Mouse (Mus musculus): ENCODE measurements at regions not wholly inside any gene's neighbourhood (a gene's known extent, or its start where the extent isn't known, plus 50 kb on each side); places are given as distances from the start of the nearest gene placed in this dataset.

DNA sequence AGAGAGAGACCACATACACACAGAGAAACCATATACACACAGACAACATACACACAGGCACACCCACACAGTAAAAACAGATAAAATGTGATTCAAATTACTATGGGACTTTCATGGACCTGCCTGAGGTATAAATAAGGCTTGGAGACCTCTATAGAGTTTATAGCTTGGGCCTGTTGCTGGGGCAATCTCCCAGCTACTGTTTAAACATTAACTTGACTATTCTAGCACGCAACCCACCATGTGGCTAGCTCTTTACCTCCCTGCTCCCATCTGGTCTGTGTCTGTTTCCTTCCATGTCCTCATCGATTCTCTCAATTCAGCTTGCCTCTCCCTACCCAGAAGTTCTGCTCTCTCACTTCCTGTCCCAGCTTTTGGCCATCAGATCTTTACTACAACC is 350.5 kb upstream of the Hs6st1 start:
- no peak for TF ChIP-seq CTCF (IDR thresholded peaks at IDR 0.05; ENCODE audit: insufficient read depth, low read depth, low read length)
- no peak for TF ChIP-seq POLR2A (IDR thresholded peaks at IDR 0.05; ENCODE audit: insufficient read depth, low read depth, low read length)

All from olfactory bulb, adult 2 months (tissue).